Mouse (Mus musculus) lung, embryonic 14.5 days (tissue): ENCODE measurements at regions not wholly inside any gene's neighbourhood (a gene's known extent, or its start where the extent isn't known, plus 50 kb on each side); places are given as distances from the start of the nearest gene placed in this dataset.

Source experiments
- ATAC-seq: fragments of 200-750 bp; cut with Nextera tagmentation; 2 replicates; pipeline ENCODE4 v1.8.0; 2017; ENCODE audit warnings: mild to moderate bottlenecking, moderate TSS enrichment, moderate library complexity; ENCODE audit not compliant: insufficient read depth
- DNase-seq: peaks from one replicate; pipeline ENCODE4 v3.0.0-alpha.2; 2015
- H3K27ac ChIP-seq: fragments of 300-500 bp; sonication (generic); 2 replicates; pipeline ENCODE4 v1.5.1; 2014; ENCODE audit warnings: low read depth, mild to moderate bottlenecking, moderate library complexity
- H3K27me3 ChIP-seq: fragments of 300-500 bp; sonication (generic); 2 replicates; pipeline ENCODE4 v1.6.1; 2014; ENCODE audit warnings: low read length, control low read depth; ENCODE audit not compliant: insufficient read depth
- H3K36me3 ChIP-seq: fragments of 300-500 bp; sonication (generic); 2 replicates; pipeline ENCODE4 v1.6.1; 2014; ENCODE audit warnings: control low read depth; ENCODE audit not compliant: insufficient read depth
- H3K4me1 ChIP-seq: fragments of 300-500 bp; sonication (generic); 2 replicates; pipeline ENCODE4 v1.6.1; 2014; ENCODE audit warnings: antibody characterized with exemption, control low read depth; ENCODE audit not compliant: insufficient read depth
- H3K4me2 ChIP-seq: fragments of 300-500 bp; sonication (generic); 2 replicates; pipeline ENCODE4 v1.6.1; 2014; ENCODE audit warnings: mild to moderate bottlenecking
- H3K4me3 ChIP-seq: fragments of 300-500 bp; sonication (generic); 2 replicates; pipeline ENCODE4 v1.5.1; 2014; ENCODE audit warnings: low read depth, low read length
- H3K9ac ChIP-seq: fragments of 300-500 bp; sonication (generic); 2 replicates; pipeline ENCODE4 v1.6.1; 2014
- H3K9me3 ChIP-seq: fragments of 300-500 bp; sonication (generic); 2 replicates; pipeline ENCODE4 v1.6.1; 2016; ENCODE audit warnings: low read depth, low read length, control low read depth
- CTCF ChIP-seq: IDR thresholded peaks from 2 replicates; pipeline ENCODE4 v1.5.1; 2016; ENCODE audit warnings: antibody characterized with exemption, low read depth
- WGBS: fragments of 180-500 bp; shearing (Covaris S2); extraction: QIAGEN DNeasy Blood & Tissue Kit; methylation state at CpG from one replicate; pipeline ENCODE4 v1.1.7; 2014; 5-methylcytosine and 5-hydroxymethylcytosine counted together

GRCm38 (mm10) chr11:117036977-117037376 is 78.0 kb upstream of the Sec14l1 start:
- no peaks in the 10 kb centered on the region for H3K36me3 ChIP-seq
- H3K9me3 ChIP-seq, result no peaks in the 10 kb centered on the region
- no peak for TF ChIP-seq CTCF
- ATAC-seq, result no peak
- WGBS, result 38% methylated on average over 7 of the region's 7 CpGs
- no peak overlapping the region for H3K4me3 ChIP-seq
- DNase-seq, result peak; percentile 28
- H3K27ac ChIP-seq, result no peak overlapping the region
- H3K4me2 ChIP-seq, result no peak overlapping the region
- H3K4me1 ChIP-seq, result peaks cover 5% of the 10 kb centered on the region; the same call in 1 of the 2 replicates
- no peaks in the 10 kb centered on the region for H3K27me3 ChIP-seq
- H3K9ac ChIP-seq, result no peak overlapping the region

GRCm38 (mm10) chr11:117038282-117039106 is 76.5 kb upstream of the Sec14l1 start:
- peak overlapping the region; percentile 4; the same call in 1 of the 2 replicates for H3K4me3 ChIP-seq
- peak; percentile 60 for ATAC-seq

DNA sequence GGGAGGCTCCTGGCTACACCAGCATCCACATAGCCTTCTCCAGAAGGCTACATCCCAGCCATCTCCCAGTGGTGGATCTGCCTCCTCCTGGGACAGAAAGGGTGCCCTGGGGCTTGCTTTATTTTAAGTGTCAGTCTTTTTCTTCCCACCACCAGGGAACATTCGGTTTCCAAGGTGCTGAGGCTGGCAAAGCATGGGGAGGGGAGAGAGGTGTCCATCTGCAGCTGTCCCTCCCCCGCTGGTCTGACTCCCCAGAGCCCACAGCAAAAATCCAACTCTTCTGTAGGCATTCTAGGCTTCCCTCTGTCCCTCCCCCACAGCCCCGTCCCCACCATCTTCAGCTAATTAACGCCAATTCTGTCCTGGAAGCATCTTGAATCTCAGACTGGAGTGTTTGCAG is 74.1 kb upstream of the Sec14l1 start:
- DNase-seq (no peak), ATAC-seq (no peak)
- H3K27ac ChIP-seq, result no peak overlapping the region
- 7% methylated on average over 4 of the region's 4 CpGs for WGBS
- H3K4me1 ChIP-seq, result peaks cover 5% of the 10 kb centered on the region; the same call in 1 of the 2 replicates
- no peaks in the 10 kb centered on the region; the same call in 1 of the 2 replicates for H3K27me3 ChIP-seq
- no peak for TF ChIP-seq CTCF
- no peak overlapping the region for H3K9ac ChIP-seq
- no peak overlapping the region for H3K4me2 ChIP-seq
- H3K4me3 ChIP-seq, result no peak overlapping the region
- H3K36me3 ChIP-seq, result no peaks in the 10 kb centered on the region
- H3K9me3 ChIP-seq, result no peaks in the 10 kb centered on the region

More at GRCm38 (mm10) chr11:117038282-117039106, 76.5 kb upstream of the Sec14l1 start:
- H3K9ac ChIP-seq, result no peak overlapping the region
- H3K4me1 ChIP-seq, result peaks cover 5% of the 10 kb centered on the region; the same call in 1 of the 2 replicates
- H3K27ac ChIP-seq, result no peak overlapping the region
- H3K9me3 ChIP-seq, result no peaks in the 10 kb centered on the region
- DNase-seq, result peak; percentile 87
- H3K36me3 ChIP-seq, result no peaks in the 10 kb centered on the region
- peak overlapping the region; percentile 40 for H3K4me2 ChIP-seq
- WGBS, result 34% methylated on average over 20 of the region's 20 CpGs
- no peak for TF ChIP-seq CTCF
- no peaks in the 10 kb centered on the region; the same call in 1 of the 2 replicates for H3K27me3 ChIP-seq

DNA sequence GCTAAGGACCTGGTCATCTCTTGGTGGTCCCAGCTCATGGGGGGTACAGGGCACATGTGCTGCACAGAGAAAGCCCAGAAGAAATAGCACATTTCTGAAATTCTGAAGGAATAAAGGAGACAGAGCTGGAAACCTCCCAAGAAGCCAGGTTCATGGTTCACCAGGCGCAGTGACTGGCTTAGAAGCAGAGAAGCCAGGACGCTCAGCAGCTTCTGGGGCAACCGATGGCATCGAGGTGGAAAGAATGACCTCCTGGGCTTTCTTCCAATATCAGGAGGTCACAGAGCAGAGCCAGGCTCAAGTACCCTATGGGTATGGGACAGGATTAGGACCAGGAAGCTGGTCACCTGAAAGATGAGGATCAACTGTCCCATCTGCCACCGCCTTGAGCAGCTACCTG is 72.6 kb upstream of the Sec14l1 start:
- no peaks in the 10 kb centered on the region for H3K36me3 ChIP-seq
- no peak overlapping the region for H3K4me2 ChIP-seq
- H3K4me1 ChIP-seq, result peaks cover 14% of the 10 kb centered on the region
- TF ChIP-seq CTCF, result no peak
- no peak overlapping the region for H3K27ac ChIP-seq
- DNase-seq, result no peak
- H3K27me3 ChIP-seq, result no peaks in the 10 kb centered on the region; the same call in 1 of the 2 replicates
- no peak overlapping the region for H3K4me3 ChIP-seq
- no peaks in the 10 kb centered on the region for H3K9me3 ChIP-seq
- no peak overlapping the region for H3K9ac ChIP-seq
- 73% methylated on average over 5 of the region's 5 CpGs for WGBS
- no peak for ATAC-seq

- Histone ChIP-seq H3K27me3 (no peaks in the 10 kb centered on the region; the same call in 1 of the 2 replicates), H3K4me2 (no peak overlapping the region), H3K4me1 (peaks cover 15% of the 10 kb centered on the region), H3K27ac (no peak overlapping the region), H3K36me3 (no peaks in the 10 kb centered on the region), H3K9me3 (no peaks in the 10 kb centered on the region), H3K4me3 (no peak overlapping the region), H3K9ac (no peak overlapping the region)
- TF ChIP-seq CTCF, result peak; percentile 84
- DNase-seq (peak; percentile 78), ATAC-seq (no peak)
- WGBS, result 6% methylated on average over 8 of the region's 8 CpGs
Measured at GRCm38 (mm10) chr11:117043524-117043923, 71.4 kb upstream of the Sec14l1 start.

DNA sequence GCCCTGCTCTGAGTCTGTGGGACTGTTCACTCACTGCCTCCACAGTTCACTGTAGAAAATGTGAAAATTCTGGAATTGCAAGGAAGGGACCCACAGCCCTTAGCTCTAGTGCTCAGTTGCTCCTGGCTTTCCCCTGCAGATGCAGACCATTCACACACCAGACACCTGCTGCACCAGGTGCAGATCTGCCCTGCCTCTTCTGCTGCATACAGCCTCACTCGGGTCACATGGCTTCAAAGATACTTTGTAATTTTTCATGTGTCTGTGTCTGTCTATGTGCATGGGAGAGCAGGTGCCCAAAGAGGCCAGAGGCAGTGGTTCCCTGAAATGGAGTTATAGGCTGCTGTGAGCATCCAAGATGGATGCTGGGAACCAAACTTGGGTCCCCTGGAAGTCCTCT is 70.2 kb upstream of the Sec14l1 start:
- ATAC-seq (no peak), DNase-seq (no peak)
- Histone ChIP-seq H3K4me2 (no peak overlapping the region), H3K4me1 (peaks cover 15% of the 10 kb centered on the region), H3K27me3 (no peaks in the 10 kb centered on the region; the same call in 1 of the 2 replicates), H3K4me3 (no peak overlapping the region), H3K36me3 (no peaks in the 10 kb centered on the region), H3K27ac (no peak overlapping the region), H3K9ac (no peak overlapping the region), H3K9me3 (no peaks in the 10 kb centered on the region)
- 79% methylated on average over 1 of the region's 1 CpGs for WGBS
- no peak for TF ChIP-seq CTCF

GRCm38 (mm10) chr11:117046636-117047035 is 68.3 kb upstream of the Sec14l1 start:
- WGBS, result 68% methylated on average over 5 of the region's 5 CpGs
- no peaks in the 10 kb centered on the region for H3K9me3 ChIP-seq

More at GRCm38 (mm10) chr11:117046636-117047035, 68.3 kb upstream of the Sec14l1 start:
- Histone ChIP-seq H3K4me2 (no peak overlapping the region), H3K9ac (no peak overlapping the region), H3K36me3 (no peaks in the 10 kb centered on the region), H3K4me3 (no peak overlapping the region), H3K27ac (peak overlapping the region; percentile 89; the same call in 1 of the 2 replicates), H3K27me3 (no peaks in the 10 kb centered on the region; the same call in 1 of the 2 replicates), H3K4me1 (peaks cover 15% of the 10 kb centered on the region)
- DNase-seq, result no peak
- no peak for TF ChIP-seq CTCF
- no peak for ATAC-seq
